Mouse (Mus musculus) MEL (cell line): ENCODE measurements around the gene Vmn2r81. TPM values are rescaled to one million over a fixed set of nuclear protein-coding genes. Genes with fewer than 3 reads are reported as not detected.

Experiments used
- DNase-seq: peaks from one replicate; pipeline ENCODE4 v3.0.0; 2011; ENCODE audit warnings: low read depth, low spot score
- H3K27ac ChIP-seq: 2 replicates; pipeline ENCODE4 v1.5.1; 2012; ENCODE audit warnings: low read depth, mild to moderate bottlenecking, control low read depth, low read length, moderate library complexity; ENCODE audit not compliant: control insufficient read depth
- H3K27me3 ChIP-seq, 2 experiments: fragments of 150-350 bp in 1 of 2; sonication (generic) in 1 of 2; 2 replicates each; pipeline ENCODE4 v1.6.1; 2012; ENCODE audit warnings: low read length in 2 of 2, mild to moderate bottlenecking in 2 of 2, improper control_type of control experiment in 1 of 2, moderate library complexity in 1 of 2; ENCODE audit not compliant: insufficient read depth in 2 of 2, control insufficient read depth in 1 of 2
- H3K36me3 ChIP-seq, 2 experiments: 2 replicates each; pipeline ENCODE4 v1.6.1; 2012 to 2014; ENCODE audit warnings: low read length in 2 of 2, improper control_type of control experiment in 1 of 2, inconsistent platforms in 1 of 2, mild to moderate bottlenecking in 1 of 2; ENCODE audit not compliant: insufficient read depth in 2 of 2, control insufficient read depth in 1 of 2
- H3K4me1 ChIP-seq, 2 experiments: fragments of 150-350 bp in 1 of 2; sonication (generic) in 1 of 2; 2 replicates each; pipeline ENCODE4 v1.6.1; 2012; ENCODE audit warnings: low read length in 2 of 2, improper control_type of control experiment in 1 of 2, mild to moderate bottlenecking in 1 of 2; ENCODE audit not compliant: insufficient read depth in 2 of 2, control insufficient read depth in 1 of 2
- H3K4me3 ChIP-seq, 2 experiments: fragments of 150-350 bp in 1 of 2; sonication (generic) in 1 of 2; 2 replicates each; pipeline ENCODE4 v1.5.1; 2012; ENCODE audit warnings: low read depth in 2 of 2, low read length in 2 of 2, mild to moderate bottlenecking in 2 of 2, moderate library complexity in 2 of 2, control low read depth in 1 of 2, improper control_type of control experiment in 1 of 2; ENCODE audit not compliant: control insufficient read depth in 1 of 2, insufficient read depth in 1 of 2
- H3K79me2 ChIP-seq: 2 replicates; pipeline ENCODE4 v1.6.1; 2012; ENCODE audit warnings: mild to moderate bottlenecking, low read length, moderate library complexity; ENCODE audit not compliant: control insufficient read depth, poor library complexity, insufficient read depth
- H3K9ac ChIP-seq: 2 replicates; pipeline ENCODE4 v1.6.1; 2012; ENCODE audit warnings: low read depth, mild to moderate bottlenecking, control low read depth, low read length, moderate library complexity; ENCODE audit not compliant: control insufficient read depth, poor library complexity, severe bottlenecking
- H3K9me3 ChIP-seq: fragments of 150-350 bp; sonication (generic); replicated peaks from 2 replicates; pipeline ENCODE4 v1.6.1; 2012; ENCODE audit warnings: mild to moderate bottlenecking, low read length, improper control_type of control experiment, moderate library complexity; ENCODE audit not compliant: insufficient read depth
- CHD1 ChIP-seq: IDR thresholded peaks from 2 replicates; pipeline ENCODE4 v1.6.1; 2012; ENCODE audit warnings: low read depth, mild to moderate bottlenecking, inconsistent platforms, low read length, improper control_type of control experiment
- HCFC1 ChIP-seq: IDR thresholded peaks from 2 replicates; pipeline ENCODE4 v1.6.1; 2012; ENCODE audit warnings: low read depth, mild to moderate bottlenecking, inconsistent platforms, low read length, improper control_type of control experiment, moderate library complexity
- MYC ChIP-seq: IDR thresholded peaks from 2 replicates; pipeline ENCODE4 v1.6.1; 2011; ENCODE audit warnings: low read depth, mild to moderate bottlenecking, low read length, improper control_type of control experiment, moderate library complexity
- USF2 ChIP-seq, 2 experiments: IDR thresholded peaks; 2 replicates each; pipeline ENCODE4 v1.6.1; 2011 to 2012; ENCODE audit warnings: improper control_type of control experiment in 2 of 2, low read length in 2 of 2, borderline replicate concordance in 1 of 2, inconsistent platforms in 1 of 2, low read depth in 1 of 2, mild to moderate bottlenecking in 1 of 2; ENCODE audit not compliant: insufficient read depth in 1 of 2
- polyA plus RNA-seq, 2 experiments: library from polyadenylated mRNA; stranded (reverse) in 1 of 2; unstranded in 1 of 2; fragments of >175 nt in 1 of 2; fragments of >200 nt in 1 of 2; gene quantifications; 2 replicates each; pipeline versions ENCODE4 v1.2.1 to v1.2.4; 2012; ENCODE audit warnings: low replicate concordance in 2 of 2, low read depth in 1 of 2; ENCODE audit not compliant: insufficient read length in 2 of 2, insufficient read depth in 1 of 2, missing spikeins in 1 of 2
- total RNA-seq: library from RNA; depleted of rRNA; stranded (reverse); fragments of 300-350 nt; gene quantifications from 2 replicates; pipeline ENCODE4 v1.2.3, GENCODE M21; 2012; rRNA removed

The Vmn2r81 gene
- total and polyA plus RNA-seq, 3 experiments: not detected

GRCm38 (mm10) chr10:79322737-79323086, 75.2 kb downstream of the Vmn2r81 start:
- Histone ChIP-seq H3K9ac (no peak overlapping the region), H3K4me3 (no peak overlapping the region), H3K36me3 (no peaks in the 10 kb centered on the region), H3K79me2 (no peaks in the 10 kb centered on the region), H3K27ac (no peak overlapping the region), H3K27me3 (no peaks in the 10 kb centered on the region), H3K9me3 (no peaks in the 10 kb centered on the region), H3K4me1 (no peaks in the 10 kb centered on the region)
- TF ChIP-seq MYC (no peak), HCFC1 (no peak), CHD1 (no peak), USF2 (IDR thresholded peaks at IDR 0.05; ENCODE audit: borderline replicate concordance in 1 of 2, insufficient read depth in 1 of 2, low read depth in 1 of 2, low read length in 2 of 2) (no peak)
- TF ChIP-seq, all 39 proteins: peak for 0
- no peak for DNase-seq

Other genes starting within 250 kb of the Vmn2r81 start
- gene Olfr1351, start 235.2 kb upstream of the Vmn2r81 start, total RNA-seq: not detected in 2 replicates
- not detected for gene Olfr1351, start 235.2 kb upstream of the Vmn2r81 start, polyA plus RNA-seq
- not detected in 2 replicates for gene Olfr57, start 219.0 kb upstream of the Vmn2r81 start, total RNA-seq
- not detected for gene Olfr57, start 219.0 kb upstream of the Vmn2r81 start, polyA plus RNA-seq
- gene 2610008E11Rik, start 150.1 kb upstream of the Vmn2r81 start, total RNA-seq: 1.4 and 2.4 TPM in 2 replicates
- 1 to 10 TPM in 1 of 2 experiments, not detected in 1; 1.7 TPM for gene 2610008E11Rik, start 150.1 kb upstream of the Vmn2r81 start, polyA plus RNA-seq
- gene Vmn2r80, start 98.9 kb upstream of the Vmn2r81 start, total RNA-seq: not detected in 2 replicates
- gene Vmn2r80, start 98.9 kb upstream of the Vmn2r81 start, polyA plus RNA-seq: not detected
- gene Vmn2r82, start 108.8 kb downstream of the Vmn2r81 start, total RNA-seq: not detected in 2 replicates
- gene Vmn2r82, start 108.8 kb downstream of the Vmn2r81 start, polyA plus RNA-seq: not detected
- not detected in 2 replicates for gene Vmn2r83, start 221.0 kb downstream of the Vmn2r81 start, total RNA-seq
- gene Vmn2r83, start 221.0 kb downstream of the Vmn2r81 start, polyA plus RNA-seq: not detected